Mouse (Mus musculus) thymus, adult 2 months (tissue): Measurements from ENCODE around the gene Dnah14. TPM values are rescaled to one million over a fixed set of nuclear protein-coding genes. Genes with fewer than 3 reads are reported as not detected.

ENCODE experiments used
- DNase-seq: peaks from one replicate; pipeline ENCODE4 v3.0.0; 2021
- H3K27ac ChIP-seq: fragments of 200-500 bp; 2 replicates; pipeline ENCODE4 v1.5.1; 2012; ENCODE audit warnings: low read length, control low read depth; ENCODE audit not compliant: control insufficient read depth, insufficient read depth
- H3K27me3 ChIP-seq: fragments of 200-500 bp; 2 replicates; pipeline ENCODE4 v1.6.1; 2012; ENCODE audit warnings: mild to moderate bottlenecking, low read length, moderate library complexity, mixed read lengths; ENCODE audit not compliant: control insufficient read depth, insufficient read depth
- H3K36me3 ChIP-seq: fragments of 200-500 bp; 2 replicates; pipeline ENCODE4 v1.6.1; 2012; ENCODE audit warnings: mild to moderate bottlenecking, low read length, moderate library complexity; ENCODE audit not compliant: control insufficient read depth, insufficient read depth
- H3K4me1 ChIP-seq: fragments of 200-500 bp; replicated peaks from 2 replicates; pipeline ENCODE4 v1.6.1; 2012; ENCODE audit warnings: low read length; ENCODE audit not compliant: control insufficient read depth, insufficient read depth
- H3K4me3 ChIP-seq: fragments of 200-500 bp; 2 replicates; pipeline ENCODE4 v1.5.1; 2012; ENCODE audit warnings: mild to moderate bottlenecking, low read length, control low read depth, moderate library complexity; ENCODE audit not compliant: control insufficient read depth, insufficient read depth
- CTCF ChIP-seq: fragments of 200-500 bp; IDR thresholded peaks from 2 replicates; pipeline ENCODE4 v1.5.1; 2012; ENCODE audit warnings: mild to moderate bottlenecking, control low read depth, low read length, moderate library complexity, borderline replicate concordance; ENCODE audit not compliant: control insufficient read depth, poor library complexity, insufficient read depth; ENCODE audit errors: extremely low read depth
- POLR2A ChIP-seq: fragments of 200-500 bp; IDR thresholded peaks from 2 replicates; pipeline ENCODE4 v1.6.1; 2012; ENCODE audit warnings: mild to moderate bottlenecking, low read length, control low read depth, moderate library complexity; ENCODE audit not compliant: control insufficient read depth, poor library complexity, insufficient read depth; ENCODE audit errors: extremely low read depth
- WGBS: fragments of 180-500 bp; shearing (Covaris S2); methylation state at CpG from one replicate; pipeline ENCODE4 v1.1.7; 2018; 5-methylcytosine and 5-hydroxymethylcytosine counted together
- polyA plus RNA-seq: library from polyadenylated mRNA; depleted of rRNA; stranded (reverse); fragments of >200 nt; gene quantifications from 2 replicates; pipeline ENCODE4 v1.2.3, GENCODE M21; 2012

The Dnah14 gene
- polyA plus RNA-seq, 1 experiment: 0.09 TPM

- WGBS: 92% methylated on average over 5 of the region's 5 CpGs
- H3K4me3 ChIP-seq: no peak overlapping the region
- peaks cover 42% of the 10 kb centered on the region for H3K36me3 ChIP-seq
- no peak for DNase-seq
- no peak overlapping the region for H3K27ac ChIP-seq
- TF ChIP-seq POLR2A (no peak), CTCF (no peak)
- no peaks in the 10 kb centered on the region for H3K27me3 ChIP-seq
- peaks cover 10% of the 10 kb centered on the region for H3K4me1 ChIP-seq
These were observed 261.8 kb downstream of the Dnah14 start for GRCm38 (mm10) chr1:181838111-181838510.

GRCm38 (mm10) chr1:181839746-181840366 lies 263.5 kb downstream of the Dnah14 start:
- no peak for DNase-seq
- Histone ChIP-seq H3K27me3 (no peaks in the 10 kb centered on the region), H3K36me3 (peaks cover 27% of the 10 kb centered on the region), H3K4me3 (peak overlapping the region; percentile 49), H3K27ac (peak overlapping the region; percentile 71), H3K4me1 (peaks cover 10% of the 10 kb centered on the region)
- TF ChIP-seq CTCF (no peak), POLR2A (no peak)
- 8% methylated on average over 6 of the region's 6 CpGs for WGBS

- DNase-seq: peak; percentile 54
- Histone ChIP-seq H3K4me1 (peaks cover 10% of the 10 kb centered on the region), H3K36me3 (peaks cover 12% of the 10 kb centered on the region), H3K27me3 (no peaks in the 10 kb centered on the region), H3K4me3 (peak overlapping the region; percentile 80), H3K27ac (peak overlapping the region; percentile 92)
- TF ChIP-seq CTCF (no peak), POLR2A (peak; percentile 16; the same call in 1 of the 2 replicates)
- under 1% methylated on average over 16 of the region's 16 CpGs for WGBS
These were observed 265.0 kb downstream of the Dnah14 start for GRCm38 (mm10) chr1:181841396-181841795.

GRCm38 (mm10) chr1:181841864-181842672 lies 265.7 kb downstream of the Dnah14 start:
- peaks cover 10% of the 10 kb centered on the region for H3K4me1 ChIP-seq
- under 1% methylated on average over 113 of the region's 113 CpGs for WGBS
- DNase-seq: peak; percentile 92
- peak; percentile 65; the same call in 1 of the 2 replicates for TF ChIP-seq CTCF
- peak; percentile 91 for TF ChIP-seq POLR2A
- H3K4me3 ChIP-seq: peak overlapping the region; percentile 80
- H3K36me3 ChIP-seq: peaks cover 5% of the 10 kb centered on the region; the same call in 1 of the 2 replicates
- H3K27me3 ChIP-seq: no peaks in the 10 kb centered on the region
- peak overlapping the region; percentile 92 for H3K27ac ChIP-seq

- Histone ChIP-seq H3K27ac (peak within 1 kb of the TSS; percentile 92), H3K4me3 (peak within 1 kb of the TSS; percentile 80), H3K27me3 (no peaks in the 10 kb centered on the region), H3K36me3 (0 out of 2 replicates have a peak, but pooled peaks cover 3% of the 10 kb centered on the region), H3K4me1 (peaks cover 8% of the 10 kb centered on the region)
- WGBS: 0% methylated on average over 14 of the region's 14 CpGs
- TF ChIP-seq POLR2A: no peak
- TF ChIP-seq CTCF: no peak
- peak; percentile 61 for DNase-seq
These were observed 266.4 kb downstream of the Dnah14 start, which contains the start of gene Lbr for GRCm38 (mm10) chr1:181842781-181843180. Gene Lbr (minus strand): TSS chr1:181843046.

- Histone ChIP-seq H3K27me3 (no peaks in the 10 kb centered on the region), H3K27ac (no peak overlapping the region), H3K4me3 (no peak overlapping the region), H3K36me3 (no peaks in the 10 kb centered on the region), H3K4me1 (peaks cover 1% of the 10 kb centered on the region)
- WGBS: 97% methylated on average over 15 of the region's 15 CpGs
- no peak for DNase-seq
- TF ChIP-seq POLR2A: no peak
- TF ChIP-seq CTCF: no peak
These were observed 268.7 kb downstream of the Dnah14 start for GRCm38 (mm10) chr1:181844874-181845547.
